Mouse (Mus musculus) testis, adult 2 months (tissue): ENCODE results near the gene Snai1.

Experiments used
- CTCF ChIP-seq: fragments of 200-500 bp; IDR thresholded peaks from 2 replicates; pipeline ENCODE4 v1.5.1; 2012; ENCODE audit warnings: low read depth, mild to moderate bottlenecking, inconsistent platforms, low read length, moderate library complexity; ENCODE audit not compliant: control insufficient read depth, insufficient read depth, insufficient replicate concordance
- POLR2A ChIP-seq: fragments of 200-500 bp; IDR thresholded peaks from 2 replicates; pipeline ENCODE4 v1.6.1; 2012; ENCODE audit warnings: low read depth, mild to moderate bottlenecking, inconsistent platforms, low read length, moderate library complexity; ENCODE audit not compliant: control insufficient read depth

GRCm38 (mm10) chr2:167541761-167542160 is 3.8 kb downstream of the Snai1 start:
- TF ChIP-seq POLR2A, result no peak
- no peak for TF ChIP-seq CTCF
